Comparison of ENCODE assay signal across 21 mouse cellular contexts in genomic region chr1:86647517-86647916, GRCm38 (mm10). TPM values are rescaled to one million over a fixed set of nuclear protein-coding genes. Genes with fewer than 3 reads are reported as not detected.
"Had no signal": no experiment of that assay in that cellular context is flagged by ENCODE, and none has a peak within 500 bp of the region (broad histone marks: within the 10 kb centered on the region; RNA-seq: fewer than 3 reads in every experiment).

No protein-coding gene starts in this region.

- H3K27ac ChIP-seq: midbrain, embryonic 10.5 days; midbrain, embryonic 12.5 days; neural tube, embryonic 13.5 days; neural tube, embryonic 15.5 days had no signal

- H3K4me1 ChIP-seq: midbrain, embryonic 10.5 days; midbrain, embryonic 12.5 days; neural tube, embryonic 13.5 days; neural tube, embryonic 15.5 days had no signal

- H3K4me3 ChIP-seq: midbrain, embryonic 10.5 days; midbrain, embryonic 12.5 days; myocyte; neural tube, embryonic 13.5 days; neural tube, embryonic 15.5 days had no signal

- ATAC-seq: midbrain, embryonic 16.5 days had no signal

- H3K27me3 ChIP-seq: midbrain, embryonic 12.5 days; neural tube, embryonic 13.5 days; neural tube, embryonic 15.5 days had no signal

- H3K36me3 ChIP-seq: midbrain, embryonic 10.5 days; midbrain, embryonic 12.5 days; neural tube, embryonic 13.5 days; neural tube, embryonic 15.5 days had no signal

- H3K9ac ChIP-seq: lung, embryonic 14.5 days; midbrain, embryonic 12.5 days; neural tube, embryonic 13.5 days; neural tube, embryonic 15.5 days had no signal

- DNase-seq: lung, adult 18-20 months; lung, embryonic 14.5 days; lung, postnatal 10 days; lung, postnatal 4 days; midbrain, embryonic 14.5 days; retina, postnatal 1 day; right cerebral cortex, adult 18-20 months; right cerebral cortex, postnatal 25 days; right cerebral cortex, postnatal 4 days; spleen, adult 18-20 months; thymus, adult 18-20 months; thymus, postnatal 14 days; thymus, postnatal 36 days had no signal

- H3K9me3 ChIP-seq: midbrain, embryonic 10.5 days; midbrain, embryonic 12.5 days; neural tube, embryonic 13.5 days; neural tube, embryonic 15.5 days had no signal

RNA-seq across cellular contexts. Expression of gene Nppc, which starts 22.9 kb away (rescaled TPM):
- total RNA-seq: megakaryocyte, adult 5-6 weeks had no signal
- polyA plus RNA-seq: small intestine, adult 2 months had no signal
